Mouse (Mus musculus): Measurements from ENCODE around the gene Ppp1r14a.

DNA sequence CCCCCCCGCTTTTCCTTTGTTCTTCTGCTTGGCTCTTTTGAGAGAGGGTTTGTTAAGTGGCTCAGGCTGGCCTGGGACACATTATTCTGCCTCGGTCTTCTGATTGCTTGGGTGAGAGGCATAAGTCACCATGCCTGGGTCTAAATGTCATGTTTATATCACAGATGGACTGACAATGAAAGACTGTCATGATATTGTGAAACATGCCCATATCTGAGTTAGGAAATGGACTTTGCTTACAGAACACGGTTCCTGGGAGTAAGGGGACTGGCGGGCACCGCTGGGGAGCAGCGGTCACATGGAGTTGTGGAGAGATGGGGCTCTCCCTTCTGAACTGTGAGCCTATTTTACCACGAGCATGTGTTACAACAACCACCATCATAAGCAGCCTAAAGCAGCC lies 45.0 kb downstream of the Ppp1r14a start:
- TF ChIP-seq CTCF (IDR thresholded peaks at IDR 0.05; ENCODE audit: control insufficient read depth, insufficient read depth, low read length) (no peak), POLR2A (IDR thresholded peaks at IDR 0.05; ENCODE audit: borderline replicate concordance, control insufficient read depth, low read depth, low read length) (no peak)

Measured in bone marrow, adult 2 months (tissue).